Mouse (Mus musculus) forebrain, embryonic 11.5 days (tissue): ENCODE data around the gene Mesp2. TPM values are rescaled to one million over a fixed set of nuclear protein-coding genes. Genes with fewer than 3 reads are reported as not detected.

ENCODE experiments used
- ATAC-seq: fragments of 200-750 bp; cut with Nextera tagmentation; replicated peaks from 2 replicates; pipeline ENCODE4 v1.8.0; 2017; ENCODE audit warnings: moderate TSS enrichment; ENCODE audit not compliant: low FRiP score
- DNase-seq: peaks from one replicate; pipeline ENCODE4 v3.0.0-alpha.2; 2017; ENCODE audit warnings: low spot score
- H3K27ac ChIP-seq: fragments of 300-500 bp; sonication (generic); 2 replicates; pipeline ENCODE4 v1.5.1; 2014; ENCODE audit warnings: low read depth, low read length
- H3K27me3 ChIP-seq: fragments of 300-500 bp; sonication (generic); 2 replicates; pipeline ENCODE4 v1.6.1; 2014; ENCODE audit warnings: mild to moderate bottlenecking, low read length, mixed read lengths; ENCODE audit not compliant: control insufficient read depth, insufficient read depth
- H3K36me3 ChIP-seq: fragments of 300-500 bp; sonication (generic); 2 replicates; pipeline ENCODE4 v1.6.1; 2014; ENCODE audit warnings: mild to moderate bottlenecking, low read length, moderate library complexity, mixed read lengths; ENCODE audit not compliant: control insufficient read depth, insufficient read depth
- H3K4me1 ChIP-seq: fragments of 300-500 bp; sonication (generic); replicated peaks from 2 replicates; pipeline ENCODE4 v1.6.1; 2014; ENCODE audit warnings: low read length, mixed read lengths; ENCODE audit not compliant: control insufficient read depth, insufficient read depth
- H3K4me2 ChIP-seq: fragments of 300-500 bp; sonication (generic); 2 replicates; pipeline ENCODE4 v1.6.1; 2014; ENCODE audit warnings: low read depth, mild to moderate bottlenecking, low read length, moderate library complexity, mixed read lengths; ENCODE audit not compliant: severe bottlenecking
- H3K4me3 ChIP-seq: fragments of 300-500 bp; sonication (generic); 2 replicates; pipeline ENCODE4 v1.5.1; 2014; ENCODE audit warnings: low read depth, low read length
- H3K9ac ChIP-seq: fragments of 300-500 bp; sonication (generic); 2 replicates; pipeline ENCODE4 v1.6.1; 2014; ENCODE audit warnings: low read length
- H3K9me3 ChIP-seq: fragments of 300-500 bp; sonication (generic); 2 replicates; pipeline ENCODE4 v1.6.1; 2016; ENCODE audit warnings: low read length, mixed read lengths; ENCODE audit not compliant: control insufficient read depth
- WGBS: fragments of 180-500 bp; shearing (Covaris S2); extraction: QIAGEN DNeasy Blood & Tissue Kit; methylation state at CpG from one replicate; pipeline ENCODE4 v1.1.7; 2014; 5-methylcytosine and 5-hydroxymethylcytosine counted together
- polyA plus RNA-seq: library from polyadenylated mRNA; unstranded; fragments of >200 nt; fragmentation: Nextera tagmentation; extraction: Ambion mirVana; gene quantifications from 2 replicates; pipeline ENCODE4 v1.2.1, GENCODE M21; 2014

Mesp2 gene
- 0.37 and 0.89 TPM in 2 replicates for polyA plus RNA-seq

- peak within 1 kb of the TSS; percentile 57 for H3K4me2 ChIP-seq
- peak; percentile 85 for DNase-seq
- peak within 1 kb of the TSS; percentile 25 for H3K4me3 ChIP-seq
- peaks cover 9% of the 10 kb centered on the region for H3K27me3 ChIP-seq
- H3K27ac ChIP-seq: no peak within 1 kb of the TSS
- peak; percentile 55 for ATAC-seq
- H3K36me3 ChIP-seq: no peaks in the 10 kb centered on the region
- peaks cover 4% of the 10 kb centered on the region; the same call in 1 of the 2 replicates for H3K4me1 ChIP-seq
- peak within 1 kb of the TSS; percentile 64 for H3K9ac ChIP-seq
- WGBS: 24% methylated on average over 71 of the region's 71 CpGs
- H3K9me3 ChIP-seq: no peaks in the 10 kb centered on the region
These were observed at the start of gene Mesp2 for GRCm38 (mm10) chr7:79810611-79811506. Mesp2 (plus strand) TSS chr7:79810727.

DNA sequence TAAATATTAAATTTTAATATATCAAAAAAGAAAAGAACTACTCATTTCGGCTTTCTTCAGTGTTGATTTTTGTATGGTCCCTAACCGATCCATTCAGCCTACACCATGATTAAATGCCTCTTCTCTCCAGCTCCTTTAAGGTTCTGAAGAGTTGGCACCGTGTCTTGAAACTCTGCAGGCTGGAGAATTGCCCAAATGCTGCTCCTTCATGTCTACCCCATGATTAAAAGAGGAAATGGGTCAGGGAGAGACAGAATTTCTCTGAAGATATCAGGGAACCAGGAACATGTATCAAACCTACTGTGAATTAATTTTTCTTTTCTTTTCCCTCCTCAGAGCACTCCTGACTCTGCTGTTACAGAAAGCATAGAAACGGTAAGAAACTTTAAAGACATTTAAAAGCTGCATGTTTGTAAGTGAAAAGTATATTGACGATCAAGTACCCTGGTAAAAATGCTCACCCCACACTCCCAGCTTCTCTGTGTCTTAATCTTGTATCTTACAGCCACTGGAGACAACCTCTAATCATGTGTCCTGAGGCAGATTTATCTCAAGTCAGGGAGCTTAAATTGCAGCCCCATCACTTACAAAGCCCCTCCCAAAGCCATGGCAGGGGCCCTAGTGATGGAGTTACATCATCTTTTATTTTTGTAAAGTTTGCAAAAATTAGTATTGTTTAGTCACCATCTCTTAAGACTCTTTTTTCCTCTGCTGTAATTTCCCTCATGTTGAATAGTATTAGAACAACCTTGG lies 49.2 kb upstream of the Mesp2 start:
- DNase-seq: no peak
- Histone ChIP-seq H3K4me3 (no peak overlapping the region), H3K9me3 (no peaks in the 10 kb centered on the region), H3K4me1 (no peaks in the 10 kb centered on the region), H3K36me3 (no peaks in the 10 kb centered on the region), H3K4me2 (no peak overlapping the region), H3K9ac (no peak overlapping the region), H3K27me3 (no peaks in the 10 kb centered on the region), H3K27ac (no peak overlapping the region)
- no peak for ATAC-seq
- 87% methylated on average over 5 of the region's 5 CpGs for WGBS

DNA sequence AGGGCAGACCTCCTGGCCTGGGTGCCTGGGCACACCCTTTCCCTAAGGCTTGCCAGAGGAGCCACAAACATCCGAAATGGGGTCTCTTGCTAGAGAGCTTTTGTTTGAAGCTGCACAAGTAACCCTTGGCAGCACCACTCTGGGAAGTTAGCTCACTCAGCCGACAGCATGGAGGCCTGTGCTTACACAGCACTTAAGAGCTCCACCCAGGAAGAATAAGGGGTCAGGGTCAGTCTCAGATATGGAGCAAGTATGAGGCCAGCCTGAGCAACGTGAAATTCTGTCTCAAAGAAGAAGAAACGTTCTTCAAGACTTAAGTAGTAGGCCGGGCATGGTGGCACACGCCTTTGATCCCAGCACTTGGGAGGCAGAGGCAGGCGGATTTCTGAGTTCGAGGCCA lies 48.4 kb upstream of the Mesp2 start:
- Histone ChIP-seq H3K9me3 (no peaks in the 10 kb centered on the region), H3K9ac (no peak overlapping the region), H3K4me3 (no peak overlapping the region), H3K27me3 (no peaks in the 10 kb centered on the region), H3K27ac (no peak overlapping the region), H3K4me1 (no peaks in the 10 kb centered on the region), H3K36me3 (no peaks in the 10 kb centered on the region), H3K4me2 (no peak overlapping the region)
- DNase-seq (no peak), ATAC-seq (no peak)
- WGBS: 77% methylated on average over 8 of the region's 8 CpGs

- Histone ChIP-seq H3K36me3 (no peaks in the 10 kb centered on the region), H3K27ac (no peak overlapping the region), H3K27me3 (no peaks in the 10 kb centered on the region), H3K9ac (no peak overlapping the region), H3K4me3 (no peak overlapping the region), H3K4me1 (no peaks in the 10 kb centered on the region), H3K4me2 (no peak overlapping the region), H3K9me3 (no peaks in the 10 kb centered on the region)
- WGBS: 56% methylated on average over 1 of the region's 1 CpGs
- DNase-seq (no peak), ATAC-seq (no peak)
These were observed 44.5 kb upstream of the Mesp2 start for GRCm38 (mm10) chr7:79765991-79766390.

- 86% methylated on average over 3 of the region's 3 CpGs for WGBS
- no peaks in the 10 kb centered on the region for H3K9me3 ChIP-seq
- H3K9ac ChIP-seq: no peak overlapping the region
- no peak for ATAC-seq
- H3K27me3 ChIP-seq: no peaks in the 10 kb centered on the region
- no peak overlapping the region for H3K4me2 ChIP-seq
- H3K36me3 ChIP-seq: no peaks in the 10 kb centered on the region
- no peak for DNase-seq
- no peaks in the 10 kb centered on the region for H3K4me1 ChIP-seq
- H3K27ac ChIP-seq: no peak overlapping the region
- no peak overlapping the region for H3K4me3 ChIP-seq
These were observed 40.9 kb upstream of the Mesp2 start for GRCm38 (mm10) chr7:79769664-79770063.

GRCm38 (mm10) chr7:79771561-79772512 lies 38.7 kb upstream of the Mesp2 start:
- Histone ChIP-seq H3K9me3 (no peaks in the 10 kb centered on the region), H3K27ac (no peak overlapping the region), H3K4me1 (no peaks in the 10 kb centered on the region), H3K4me2 (no peak overlapping the region), H3K4me3 (no peak overlapping the region), H3K36me3 (no peaks in the 10 kb centered on the region), H3K27me3 (no peaks in the 10 kb centered on the region), H3K9ac (no peak overlapping the region)
- DNase-seq (no peak), ATAC-seq (no peak)
- WGBS: 51% methylated on average over 15 of the region's 15 CpGs

DNA sequence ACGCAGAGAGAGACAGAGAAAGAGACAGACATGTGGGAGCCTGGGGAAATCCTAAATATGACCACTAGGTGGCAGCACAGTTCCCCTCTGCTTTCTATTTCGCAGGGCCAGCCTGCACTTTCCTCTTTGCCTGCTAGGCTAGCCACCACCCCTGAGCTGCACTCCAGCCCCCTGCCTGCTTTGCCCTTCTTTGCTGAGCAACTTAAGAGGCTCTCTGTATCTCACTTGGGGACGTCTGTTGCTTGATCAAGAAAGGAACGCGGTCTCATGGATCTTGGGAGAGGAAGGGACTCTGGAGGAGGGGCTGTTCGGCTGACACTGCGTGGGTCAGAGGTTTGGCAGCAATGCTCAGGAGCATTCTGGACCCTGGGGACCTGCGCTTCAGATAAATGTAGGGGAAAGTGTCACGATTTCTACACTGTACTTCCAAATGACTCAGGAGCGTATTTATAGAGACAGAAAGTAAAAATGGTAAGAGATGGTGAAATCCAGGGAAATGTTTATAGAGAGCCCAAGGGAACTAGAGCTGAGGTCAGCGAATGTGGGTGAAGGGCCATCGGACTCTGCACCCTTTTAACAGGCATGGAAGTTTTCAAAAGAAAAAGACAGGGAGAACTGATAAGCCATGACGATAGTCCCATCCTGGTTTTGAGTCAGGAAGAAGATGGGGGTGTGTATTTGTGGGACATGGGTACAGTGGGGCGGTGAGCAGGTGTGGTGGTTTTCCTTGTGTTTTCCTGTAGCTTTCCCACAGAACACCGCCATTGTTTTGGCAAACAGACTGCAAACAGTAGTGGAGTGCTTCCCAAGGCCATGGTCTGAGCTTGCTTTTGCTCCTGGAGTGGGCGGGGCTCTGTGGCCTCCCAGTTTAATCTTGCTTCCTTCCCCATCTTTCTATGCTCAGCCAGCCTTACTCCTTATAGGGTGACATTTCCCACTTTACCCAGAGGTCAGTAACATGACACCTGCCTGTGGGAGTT lies 29.6 kb upstream of the Mesp2 start:
- H3K4me2 ChIP-seq: peak overlapping the region; percentile 19; the same call in 1 of the 2 replicates
- H3K9ac ChIP-seq: no peak overlapping the region
- H3K4me1 ChIP-seq: no peaks in the 10 kb centered on the region; the same call in 1 of the 2 replicates
- H3K36me3 ChIP-seq: no peaks in the 10 kb centered on the region
- DNase-seq (peak; percentile 86), ATAC-seq (no peak)
- 30% methylated on average over 16 of the region's 16 CpGs for WGBS
- H3K4me3 ChIP-seq: no peak overlapping the region
- no peaks in the 10 kb centered on the region for H3K9me3 ChIP-seq
- no peaks in the 10 kb centered on the region for H3K27me3 ChIP-seq
- H3K27ac ChIP-seq: no peak overlapping the region
